Mouse (Mus musculus) frontal cortex, postnatal 25 days (tissue): ENCODE measurements around the gene Hist1h4f.
"Not testable (repeated sequence)": the region's sequence is repeated elsewhere in the genome, so short reads cannot be mapped to it uniquely, and the experiment has no call there.

Source experiments
- DNase-seq, 2 experiments: peaks; one replicate each; pipeline ENCODE4 v3.0.0; 2022; ENCODE audit warnings: low spot score in 2 of 2

Hist1h4f gene

DNA sequence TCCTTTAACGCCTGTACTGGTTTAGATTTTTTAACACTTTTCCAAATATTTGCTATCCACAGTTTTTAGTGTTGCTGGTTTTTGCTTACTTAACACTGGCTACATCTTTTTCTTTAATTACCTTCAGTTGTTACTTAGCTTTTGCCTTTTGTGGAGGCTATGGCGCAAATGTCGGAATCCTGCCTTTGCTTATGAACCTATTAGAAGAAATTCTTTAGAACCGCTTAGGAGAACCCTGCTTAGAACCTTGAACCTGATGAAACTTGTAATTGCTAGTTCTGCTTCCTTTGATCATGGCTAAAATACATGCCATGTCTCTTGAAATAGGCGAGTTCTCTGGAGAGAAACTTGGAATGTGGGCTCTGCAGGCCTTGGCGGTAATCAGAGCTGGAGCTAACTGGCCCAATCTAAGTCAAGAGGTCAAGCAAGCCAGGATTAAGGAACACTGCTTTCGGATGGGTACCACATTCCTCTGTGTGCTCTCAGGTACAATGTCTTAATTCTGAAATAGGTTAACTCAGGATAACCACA lies 25.0 kb upstream of the Hist1h4f start:
- DNase-seq, result no peak

DNA sequence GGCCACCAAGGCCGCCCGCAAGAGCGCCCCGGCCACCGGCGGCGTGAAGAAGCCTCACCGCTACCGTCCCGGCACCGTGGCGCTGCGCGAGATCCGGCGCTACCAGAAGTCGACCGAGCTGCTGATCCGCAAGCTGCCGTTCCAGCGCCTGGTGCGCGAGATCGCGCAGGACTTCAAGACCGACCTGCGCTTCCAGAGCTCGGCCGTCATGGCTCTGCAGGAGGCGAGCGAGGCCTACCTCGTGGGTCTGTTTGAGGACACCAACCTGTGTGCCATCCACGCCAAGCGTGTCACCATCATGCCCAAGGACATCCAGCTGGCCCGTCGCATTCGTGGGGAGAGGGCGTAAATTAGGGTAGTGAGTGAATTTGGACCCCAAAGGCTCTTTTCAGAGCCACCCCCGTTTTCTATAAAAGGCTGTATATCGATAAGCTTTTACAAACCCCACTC lies 24.4 kb upstream of the Hist1h4f start:
- DNase-seq, result not testable (repeated sequence)

DNA sequence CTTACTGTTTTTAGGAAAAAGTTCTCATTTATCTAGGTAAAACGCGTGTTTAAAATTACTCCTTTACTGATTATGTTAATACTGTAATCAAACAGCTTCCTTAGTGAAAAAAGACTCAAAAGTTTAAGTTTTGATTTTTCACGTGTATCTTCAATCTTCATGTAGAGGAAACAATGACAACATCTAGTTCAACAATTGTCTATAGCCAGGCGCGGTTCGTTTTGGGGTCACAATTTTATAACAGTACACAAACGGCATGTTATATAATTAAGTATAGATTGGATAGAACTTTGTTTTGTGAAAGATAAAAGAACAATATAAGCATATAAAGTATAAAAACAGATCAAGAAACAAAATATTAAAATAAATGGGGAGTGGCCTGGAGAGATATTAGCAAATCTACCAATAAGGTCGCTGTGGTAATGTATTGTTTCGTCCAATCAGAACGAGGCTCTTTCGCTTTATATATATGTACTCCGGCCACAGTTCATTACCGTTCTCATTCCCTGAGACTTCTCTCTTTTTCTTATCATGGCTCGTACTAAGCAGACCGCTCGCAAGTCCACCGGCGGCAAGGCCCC lies 23.9 kb upstream of the Hist1h4f start, which contains the start of gene Hist1h3d:
Hist1h3d (plus strand) TSS at position 493 of the 581 bp plus-strand sequence.
- DNase-seq, result peak; percentile 20 to 49

DNA sequence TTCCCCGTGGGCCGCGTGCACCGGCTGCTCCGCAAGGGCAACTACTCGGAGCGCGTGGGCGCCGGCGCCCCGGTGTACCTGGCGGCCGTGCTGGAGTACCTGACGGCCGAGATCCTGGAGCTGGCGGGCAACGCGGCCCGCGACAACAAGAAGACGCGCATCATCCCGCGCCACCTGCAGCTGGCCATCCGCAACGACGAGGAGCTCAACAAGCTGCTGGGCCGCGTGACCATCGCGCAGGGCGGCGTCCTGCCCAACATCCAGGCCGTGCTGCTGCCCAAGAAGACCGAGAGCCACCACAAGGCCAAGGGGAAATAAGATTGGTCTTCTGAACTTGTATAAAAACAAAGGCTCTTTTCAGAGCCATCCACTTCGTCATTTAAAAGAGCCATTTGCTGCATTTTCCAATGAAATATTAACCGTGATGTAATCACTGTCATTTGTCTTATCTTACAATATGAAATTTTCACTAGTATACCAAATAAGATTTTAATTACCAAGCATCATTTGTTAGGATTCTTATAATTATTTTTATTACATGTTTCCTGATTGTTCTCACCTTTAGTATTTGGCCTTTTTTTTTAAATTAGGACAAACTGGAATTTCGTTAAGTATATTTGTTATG lies 23.2 kb upstream of the Hist1h4f start:
- not testable (repeated sequence) for DNase-seq

DNA sequence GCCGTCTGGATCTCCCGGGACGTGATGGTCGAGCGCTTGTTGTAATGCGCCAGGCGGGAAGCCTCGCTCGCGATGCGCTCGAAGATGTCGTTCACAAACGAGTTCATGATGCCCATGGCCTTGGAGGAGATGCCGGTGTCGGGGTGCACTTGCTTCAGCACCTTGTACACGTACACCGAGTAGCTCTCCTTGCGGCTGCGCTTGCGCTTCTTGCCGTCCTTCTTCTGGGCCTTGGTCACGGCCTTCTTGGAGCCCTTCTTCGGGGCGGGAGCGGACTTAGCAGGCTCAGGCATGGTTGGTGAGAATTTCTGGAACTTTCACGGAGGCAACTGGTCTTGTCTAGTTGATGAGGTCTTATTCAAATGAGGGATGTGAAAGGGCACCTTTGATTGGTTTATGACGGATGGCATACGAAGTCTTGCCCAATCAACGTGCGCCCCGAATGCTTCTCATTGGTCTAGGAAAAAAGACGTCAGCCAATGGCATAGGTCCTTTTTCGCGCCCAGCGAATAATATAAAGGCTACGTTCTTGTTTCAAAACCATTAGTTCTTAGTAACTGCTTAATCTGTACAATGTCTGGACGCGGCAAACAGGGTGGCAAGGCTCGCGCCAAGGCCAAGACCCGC lies 22.6 kb upstream of the Hist1h4f start, which contains the start of the genes Hist1h2bf and Hist1h2ad:
Hist1h2bf (minus strand) TSS at position 299 of the 627 bp plus-strand sequence.
Hist1h2ad (plus strand) TSS at position 484 of the 627 bp plus-strand sequence.
- peak; percentile 78 to 87 for DNase-seq

DNA sequence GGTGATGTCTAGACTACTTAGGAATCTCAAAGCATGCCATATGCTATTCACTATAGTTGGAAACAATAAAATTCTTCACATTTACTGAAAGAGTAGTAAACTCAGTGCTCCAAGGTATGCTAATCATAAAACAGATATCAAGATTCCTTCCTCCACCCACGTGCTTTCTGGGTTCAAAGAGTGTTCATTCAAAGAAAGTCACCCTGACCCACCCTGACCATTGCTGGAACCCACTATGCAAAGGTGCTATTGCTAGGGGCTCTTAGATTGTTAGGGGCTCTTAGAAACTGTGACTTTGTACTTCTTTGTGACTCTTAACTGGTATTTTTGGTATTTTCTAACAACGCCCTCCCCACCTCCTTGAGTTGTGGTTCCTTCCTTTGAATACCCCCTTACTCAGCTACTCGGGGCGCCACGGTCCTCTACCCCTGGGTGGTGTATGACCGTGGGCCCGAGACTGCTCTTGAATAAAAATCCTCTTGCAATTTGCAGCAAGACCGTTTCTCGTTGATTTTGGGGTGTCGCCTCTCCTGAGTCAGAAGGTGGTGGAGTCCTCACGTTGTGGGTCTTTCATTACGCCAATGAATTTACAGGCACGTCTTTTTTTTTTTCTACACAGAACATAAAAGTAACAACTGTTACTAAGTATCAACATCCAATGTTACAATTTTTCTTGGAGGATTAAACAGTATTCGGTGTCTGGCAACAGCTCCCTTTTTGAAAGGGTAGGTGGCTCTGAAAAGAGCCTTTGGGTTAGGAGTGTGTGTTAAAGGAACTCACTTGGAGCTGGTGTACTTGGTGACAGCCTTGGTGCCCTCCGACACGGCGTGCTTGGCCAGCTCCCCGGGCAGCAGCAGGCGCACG lies 21.8 kb upstream of the Hist1h4f start:
- DNase-seq, result not testable (repeated sequence)

DNA sequence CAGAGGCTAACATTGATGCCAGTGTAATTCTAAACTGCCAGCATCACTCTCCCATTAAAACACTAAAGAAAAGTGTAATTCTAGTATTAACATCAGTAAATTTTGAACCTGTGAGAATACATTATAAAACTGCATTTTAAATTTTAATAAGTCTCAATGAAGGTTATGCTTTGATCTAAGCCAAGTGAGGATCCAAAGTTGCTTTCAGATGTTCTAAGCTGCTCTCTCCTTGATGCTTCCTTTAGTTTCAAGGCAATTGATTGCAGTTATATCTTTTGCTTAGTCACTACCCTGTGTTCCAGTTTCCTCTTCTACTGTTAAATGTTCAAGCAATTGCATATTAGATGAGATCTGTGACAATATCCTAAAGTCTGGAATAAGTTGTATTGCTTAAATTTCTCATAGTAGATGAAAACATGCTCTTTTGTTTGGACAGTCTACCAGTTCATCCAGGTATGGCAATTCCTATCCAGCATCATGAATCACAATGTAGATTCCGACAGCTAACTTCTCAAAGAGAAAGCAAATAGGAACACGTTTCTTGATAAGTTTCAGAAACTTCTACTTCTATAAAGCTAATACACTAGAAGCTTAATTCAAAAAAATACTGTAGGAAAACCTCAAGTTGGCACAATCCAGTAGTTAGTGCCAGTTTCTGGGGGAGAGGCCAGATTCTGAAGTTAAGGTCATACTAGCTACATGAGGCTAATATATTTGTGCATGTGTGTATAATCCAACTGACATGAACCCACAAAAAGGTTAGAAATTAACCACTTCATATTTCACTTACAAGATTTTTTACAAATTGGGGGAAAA lies 21.0 kb upstream of the Hist1h4f start:
- DNase-seq, result no peak

DNA sequence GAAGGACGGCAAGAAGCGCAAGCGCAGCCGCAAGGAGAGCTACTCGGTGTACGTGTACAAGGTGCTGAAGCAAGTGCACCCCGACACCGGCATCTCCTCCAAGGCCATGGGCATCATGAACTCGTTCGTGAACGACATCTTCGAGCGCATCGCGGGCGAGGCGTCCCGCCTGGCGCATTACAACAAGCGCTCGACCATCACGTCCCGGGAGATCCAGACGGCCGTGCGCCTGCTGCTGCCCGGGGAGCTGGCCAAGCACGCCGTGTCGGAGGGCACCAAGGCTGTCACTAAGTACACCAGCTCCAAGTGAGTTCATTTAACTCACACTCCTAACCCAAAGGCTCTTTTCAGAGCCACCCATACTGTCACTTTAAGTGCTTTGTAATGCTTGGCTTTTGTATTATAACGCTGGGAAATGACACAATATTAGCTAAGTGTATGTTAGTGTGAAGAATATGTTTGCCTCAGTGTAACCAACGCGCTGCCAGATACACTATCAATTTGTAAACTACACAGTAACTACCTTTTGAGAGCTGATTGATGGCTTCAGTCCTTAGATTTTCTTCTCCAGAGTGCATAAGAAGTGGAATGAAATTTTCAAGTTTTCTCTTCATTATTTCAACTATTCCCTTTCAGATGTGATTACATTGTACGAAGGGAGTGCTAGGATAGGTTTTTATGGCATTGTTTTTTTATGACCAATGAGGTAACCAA lies 20.2 kb upstream of the Hist1h4f start:
- DNase-seq, result not testable (repeated sequence)

DNA sequence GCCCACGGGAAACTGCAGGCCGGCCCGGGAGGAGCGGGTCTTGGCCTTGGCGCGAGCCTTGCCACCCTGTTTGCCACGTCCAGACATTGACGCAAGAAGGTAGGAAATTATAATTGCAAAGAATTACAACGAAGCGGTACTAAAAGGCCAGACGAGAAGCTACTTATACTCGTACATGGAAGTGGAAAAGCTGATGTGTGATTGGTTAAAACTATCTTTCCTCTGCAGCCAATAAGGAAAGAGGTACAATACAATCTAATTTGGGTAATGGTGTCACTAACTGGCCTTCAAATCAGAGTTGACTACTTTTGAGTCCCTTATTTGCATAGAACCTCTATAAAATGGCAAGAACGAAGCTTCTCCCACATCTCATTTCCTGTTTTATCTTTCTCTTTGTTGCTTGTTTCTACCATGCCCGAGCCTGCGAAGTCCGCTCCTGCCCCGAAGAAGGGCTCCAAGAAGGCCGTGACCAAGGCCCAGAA lies 19.6 kb upstream of the Hist1h4f start, which contains the start of the genes Hist1h2ae and Hist1h2bg:
Hist1h2ae (minus strand) TSS at position 199 of the 482 bp plus-strand sequence.
Hist1h2bg (plus strand) TSS at position 375 of the 482 bp plus-strand sequence.
- peak; percentile 58 to 66 for DNase-seq

DNA sequence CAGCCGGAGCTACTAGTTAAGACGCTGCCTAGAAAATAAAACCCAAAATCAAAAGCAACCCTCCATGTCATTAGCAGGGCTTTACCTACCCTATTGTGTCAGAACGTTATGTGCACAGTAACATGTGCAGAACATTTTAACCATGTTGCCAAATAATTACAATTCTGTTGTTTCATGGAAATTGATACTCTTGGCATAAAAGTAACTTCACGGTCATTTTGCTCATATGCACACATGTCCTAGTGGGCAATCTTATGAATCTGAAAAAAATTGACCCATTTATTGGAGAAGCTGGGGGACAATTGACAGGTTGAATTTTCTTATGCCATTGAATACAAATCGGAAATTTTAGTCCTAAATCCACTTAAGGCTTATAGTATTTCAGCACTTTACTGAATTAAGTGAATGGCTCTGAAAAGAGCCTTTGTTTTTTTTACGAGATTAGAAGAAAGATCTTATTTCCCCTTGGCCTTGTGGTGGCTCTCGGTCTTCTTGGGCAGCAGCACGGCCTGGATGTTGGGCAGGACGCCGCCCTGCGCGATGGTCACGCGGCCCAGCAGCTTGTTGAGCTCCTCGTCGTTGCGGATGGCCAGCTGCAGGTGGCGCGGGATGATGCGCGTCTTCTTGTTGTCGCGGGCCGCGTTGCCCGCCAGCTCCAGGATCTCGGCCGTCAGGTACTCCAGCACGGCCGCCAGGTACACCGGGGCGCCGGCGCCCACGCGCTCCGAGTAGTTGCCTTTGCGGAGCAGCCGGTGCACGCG lies 19.0 kb upstream of the Hist1h4f start:
- DNase-seq, result not testable (repeated sequence)

DNA sequence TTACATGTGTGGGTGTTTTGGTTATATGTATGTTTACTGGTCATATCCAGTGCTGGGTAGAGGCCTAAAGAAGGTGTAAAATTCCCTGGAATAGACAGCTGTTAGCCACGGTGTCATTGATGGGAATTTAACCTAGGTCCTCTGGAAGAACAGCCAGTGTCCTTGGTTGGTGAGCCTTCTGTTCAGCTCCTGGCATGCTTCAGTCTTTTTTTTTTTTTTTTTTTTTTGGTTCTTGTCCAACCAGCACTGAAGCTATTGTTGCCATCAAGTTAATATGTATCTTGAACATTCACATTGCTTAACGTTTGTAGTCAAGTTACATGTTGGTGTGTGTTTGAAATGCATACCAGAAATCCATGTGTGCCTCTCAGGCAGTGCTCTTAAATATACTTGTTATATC lies 13.0 kb upstream of the Hist1h4f start:
- no peak for DNase-seq

DNA sequence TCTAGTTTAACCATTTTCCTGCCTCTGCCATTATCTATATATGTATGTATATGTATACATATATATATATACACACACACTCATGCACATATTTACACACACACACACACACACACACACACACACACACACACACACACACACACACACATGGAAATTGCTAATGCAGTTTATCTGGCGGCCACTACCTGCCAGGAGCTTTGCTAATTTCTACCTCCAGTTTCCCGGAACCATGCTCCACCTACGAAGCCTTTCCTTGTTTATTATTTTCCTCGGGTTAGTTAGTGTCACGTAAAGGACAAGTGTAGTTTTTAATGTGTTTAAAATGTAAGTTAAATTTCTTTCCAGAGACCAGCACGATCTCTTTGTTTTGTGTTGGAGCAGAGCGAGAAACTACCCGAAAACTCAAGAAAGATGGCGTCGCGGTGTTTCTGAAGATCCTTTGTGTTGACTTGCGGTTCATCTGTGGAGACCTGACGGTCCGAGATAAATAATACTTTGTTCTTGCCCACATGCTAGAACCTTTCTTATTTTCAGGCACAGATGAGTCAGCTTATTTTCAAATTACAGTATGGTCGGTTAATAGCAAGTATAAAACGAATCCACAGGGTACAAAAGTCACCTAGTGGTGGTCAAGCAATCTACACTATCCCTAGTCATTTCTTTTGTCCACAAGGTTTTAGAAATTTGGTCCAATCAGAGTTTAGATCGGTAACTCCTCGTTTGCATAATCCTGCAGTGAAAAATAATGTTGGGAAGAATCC lies 11.4 kb upstream of the Hist1h4f start:
- no peak for DNase-seq

DNA sequence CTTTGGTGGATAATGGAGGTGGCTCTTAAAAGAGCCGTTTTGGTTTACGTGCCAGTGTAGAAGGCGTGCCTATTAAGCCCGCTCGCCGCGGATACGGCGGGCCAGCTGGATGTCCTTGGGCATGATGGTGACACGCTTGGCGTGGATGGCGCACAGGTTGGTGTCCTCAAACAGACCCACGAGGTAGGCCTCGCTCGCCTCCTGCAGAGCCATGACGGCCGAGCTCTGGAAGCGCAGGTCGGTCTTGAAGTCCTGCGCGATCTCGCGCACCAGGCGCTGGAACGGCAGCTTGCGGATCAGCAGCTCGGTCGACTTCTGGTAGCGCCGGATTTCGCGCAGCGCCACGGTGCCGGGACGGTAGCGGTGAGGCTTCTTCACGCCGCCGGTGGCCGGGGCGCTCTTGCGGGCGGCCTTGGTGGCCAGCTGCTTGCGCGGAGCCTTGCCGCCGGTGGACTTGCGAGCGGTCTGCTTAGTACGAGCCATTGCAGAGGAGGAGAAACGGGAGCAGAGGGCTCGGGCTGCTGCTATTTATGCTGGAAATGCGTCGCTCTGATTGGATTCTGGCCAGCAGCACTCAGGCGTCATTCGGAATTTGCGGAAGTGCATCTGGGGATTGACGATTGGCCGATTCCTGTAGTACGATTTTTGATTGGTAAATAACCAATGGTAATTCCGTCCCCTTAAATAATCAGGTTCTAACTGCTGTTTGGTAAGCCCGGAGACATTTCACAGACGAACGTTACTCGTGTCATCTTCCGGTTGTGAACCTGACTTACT lies 10.6 kb upstream of the Hist1h4f start, which contains the start of gene Hist1h3e:
Hist1h3e (minus strand) TSS at position 487 of the 777 bp plus-strand sequence.
- peak; percentile 93 to 94 for DNase-seq

DNA sequence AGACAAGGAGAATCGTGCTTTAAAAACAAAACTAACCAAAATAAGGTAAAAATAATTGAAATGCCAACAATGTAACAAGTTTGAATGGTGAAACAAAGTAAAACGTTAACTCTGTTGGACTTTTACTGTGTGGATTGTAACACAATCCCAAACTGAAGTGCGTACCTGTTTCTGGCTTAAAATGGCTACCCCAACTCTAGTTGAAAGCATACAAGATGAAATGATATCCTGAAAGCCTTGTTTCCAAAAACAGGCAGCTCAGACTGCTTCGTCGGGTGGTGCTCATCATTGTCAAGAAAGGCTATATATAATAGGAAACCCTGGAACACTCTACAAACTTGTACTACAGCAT lies 10.1 kb upstream of the Hist1h4f start:
- DNase-seq, result not testable (repeated sequence)

DNA sequence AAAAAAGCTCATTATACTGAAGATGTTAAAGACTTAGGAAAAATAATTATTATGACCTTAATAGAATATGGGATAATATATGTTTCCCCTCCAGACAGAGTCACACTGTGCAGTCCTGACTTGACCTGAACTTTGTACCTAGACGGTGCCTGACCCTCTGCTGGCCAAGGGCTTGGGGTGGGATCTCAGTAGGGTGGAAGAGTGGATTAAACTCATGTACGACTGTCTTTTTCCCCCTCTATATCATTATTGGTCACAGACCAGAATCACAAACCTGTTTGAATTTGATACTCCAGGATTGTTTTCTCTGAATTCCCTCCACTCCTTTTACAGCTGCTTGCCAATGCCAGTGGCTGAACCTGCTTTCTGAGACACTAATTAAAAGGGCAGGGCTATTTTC lies 9.3 kb upstream of the Hist1h4f start:
- not testable (repeated sequence) for DNase-seq

DNA sequence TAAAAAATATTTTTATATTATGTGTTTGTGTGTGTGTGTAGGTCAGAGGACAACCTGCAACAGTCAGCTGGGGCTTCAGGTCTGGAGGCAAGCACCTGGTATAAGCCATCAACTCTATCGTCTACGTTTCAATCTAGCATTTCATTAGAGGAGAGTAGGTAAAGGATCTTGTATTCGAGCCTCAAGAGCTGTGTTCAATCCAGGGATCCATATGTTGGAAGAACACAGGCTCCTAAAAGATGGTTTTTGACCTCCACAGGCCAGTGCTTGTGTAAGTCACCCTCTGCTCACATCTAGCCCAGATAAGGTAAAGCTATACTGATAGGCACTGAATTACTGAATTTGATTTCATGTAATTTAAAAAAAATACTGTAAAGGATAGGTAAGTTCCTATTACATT lies 5.5 kb upstream of the Hist1h4f start:
- DNase-seq, result no peak

DNA sequence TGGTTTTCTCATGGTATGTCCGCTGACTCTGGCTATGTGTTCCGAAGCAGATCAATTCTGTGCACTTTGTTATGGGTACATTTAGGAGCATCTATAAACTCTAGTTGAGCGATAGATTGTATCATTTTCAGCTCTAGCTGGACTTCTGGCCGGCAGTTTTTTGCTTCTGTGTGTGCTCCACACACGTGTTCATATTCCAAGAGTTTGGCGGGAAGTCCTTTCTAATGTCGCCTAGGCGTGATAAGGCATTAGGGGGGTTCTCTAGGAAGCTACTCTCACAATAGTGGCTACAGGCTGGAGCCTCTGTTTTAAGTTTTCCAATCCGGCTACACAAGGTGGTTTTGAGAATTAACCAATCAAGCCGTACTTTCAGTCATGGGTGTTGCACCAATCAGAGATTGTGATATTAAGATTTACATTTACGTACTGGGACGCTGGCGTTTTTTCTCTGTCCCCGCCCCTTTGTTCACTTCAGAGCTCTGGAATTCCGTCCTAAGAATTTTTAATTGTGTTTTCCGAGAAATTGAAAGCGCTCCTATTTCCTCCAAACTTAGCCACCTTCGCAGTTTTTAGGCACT lies 4.5 kb upstream of the Hist1h4f start:
- peak in 1 of 2 experiments; percentile 48 for DNase-seq
